Mouse (Mus musculus): ENCODE data around the gene Ptprg. TPM values are rescaled to one million over a fixed set of nuclear protein-coding genes. Genes with fewer than 3 reads are reported as not detected.

Gene Ptprg
- polyA plus RNA-seq, 1 experiment from 2014 or later = 30.1 TPM

- peaks cover 3% of the 10 kb centered on the region; the same call in 1 of the 2 replicates for H3K4me1 ChIP-seq
- H3K9me3 ChIP-seq = no peaks in the 10 kb centered on the region
- WGBS = 47% methylated on average over 8 of the region's 8 CpGs
- no peaks in the 10 kb centered on the region for H3K27me3 ChIP-seq
- no peak overlapping the region for H3K4me2 ChIP-seq (replicated peaks)
- no peak overlapping the region for H3K27ac ChIP-seq (replicated peaks)
- H3K36me3 ChIP-seq = no peaks in the 10 kb centered on the region
- ATAC-seq (replicated peaks) = no peak
- no peak overlapping the region for H3K4me3 ChIP-seq
- H3K9ac ChIP-seq (replicated peaks) = no peak overlapping the region
These were observed 590.7 kb downstream of the Ptprg start for GRCm38 (mm10) chr14:12143941-12144485.

GRCm38 (mm10) chr14:12145919-12146318, 592.6 kb downstream of the Ptprg start:
- H3K9ac ChIP-seq (replicated peaks) = no peak overlapping the region
- WGBS = 90% methylated on average over 3 of the region's 3 CpGs
- H3K36me3 ChIP-seq = no peaks in the 10 kb centered on the region
- no peaks in the 10 kb centered on the region for H3K27me3 ChIP-seq
- no peak overlapping the region for H3K27ac ChIP-seq (replicated peaks)
- H3K4me1 ChIP-seq = no peaks in the 10 kb centered on the region
- H3K4me3 ChIP-seq = no peak overlapping the region
- no peaks in the 10 kb centered on the region for H3K9me3 ChIP-seq
- H3K4me2 ChIP-seq (replicated peaks) = no peak overlapping the region
- ATAC-seq (replicated peaks) = no peak; the same call in 1 of the 2 replicates

DNA sequence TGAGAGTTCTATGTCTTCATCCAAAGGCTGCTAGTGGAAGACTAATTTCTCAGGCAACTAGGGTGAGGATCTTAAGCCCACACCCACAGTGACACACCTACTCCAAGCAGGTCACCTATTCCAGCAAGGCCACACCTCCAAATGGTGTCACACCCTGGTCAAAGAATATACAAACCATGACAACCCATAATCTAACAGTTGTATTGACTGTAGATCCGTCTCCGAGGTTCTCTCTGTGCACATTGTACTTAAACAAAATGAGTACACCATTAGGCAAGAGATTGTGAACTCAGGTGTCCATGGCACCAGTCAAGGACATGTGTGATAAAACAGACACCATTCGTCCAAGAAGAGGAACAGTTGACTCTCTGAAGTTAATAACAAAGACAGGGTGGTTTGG, 596.2 kb downstream of the Ptprg start:
- Histone ChIP-seq H3K9ac (replicated peaks) (no peak overlapping the region), H3K27me3 (no peaks in the 10 kb centered on the region), H3K4me1 (no peaks in the 10 kb centered on the region), H3K36me3 (no peaks in the 10 kb centered on the region), H3K27ac (replicated peaks) (no peak overlapping the region), H3K4me3 (no peak overlapping the region), H3K4me2 (replicated peaks) (no peak overlapping the region), H3K9me3 (no peaks in the 10 kb centered on the region)
- no peak for ATAC-seq (replicated peaks)
- 83% methylated on average over 3 of the region's 3 CpGs for WGBS

- Histone ChIP-seq H3K9me3 (no peaks in the 10 kb centered on the region), H3K4me3 (no peak overlapping the region), H3K4me2 (replicated peaks) (no peak overlapping the region), H3K27me3 (no peaks in the 10 kb centered on the region), H3K27ac (replicated peaks) (no peak overlapping the region), H3K4me1 (peaks cover 2% of the 10 kb centered on the region; the same call in 1 of the 2 replicates), H3K36me3 (no peaks in the 10 kb centered on the region), H3K9ac (replicated peaks) (no peak overlapping the region)
- ATAC-seq (replicated peaks) = peak; percentile 92
- WGBS = 36% methylated on average over 3 of the region's 3 CpGs
These were observed 598.6 kb downstream of the Ptprg start for GRCm38 (mm10) chr14:12151927-12152326.

GRCm38 (mm10) chr14:12152748-12153147, 599.4 kb downstream of the Ptprg start:
- H3K36me3 ChIP-seq = no peaks in the 10 kb centered on the region
- H3K27ac ChIP-seq (replicated peaks) = no peak overlapping the region
- H3K9me3 ChIP-seq = no peaks in the 10 kb centered on the region
- no peaks in the 10 kb centered on the region for H3K27me3 ChIP-seq
- H3K4me1 ChIP-seq = peaks cover 2% of the 10 kb centered on the region; the same call in 1 of the 2 replicates
- WGBS = 90% methylated on average over 6 of the region's 6 CpGs
- H3K4me3 ChIP-seq = no peak overlapping the region
- H3K9ac ChIP-seq (replicated peaks) = no peak overlapping the region
- no peak overlapping the region for H3K4me2 ChIP-seq (replicated peaks)
- ATAC-seq (replicated peaks) = 0 out of 2 replicates have a peak, but pooled peaks have one; percentile 5

GRCm38 (mm10) chr14:12153599-12153998, 600.3 kb downstream of the Ptprg start:
- Histone ChIP-seq H3K4me2 (replicated peaks) (no peak overlapping the region), H3K4me3 (no peak overlapping the region), H3K27me3 (no peaks in the 10 kb centered on the region), H3K4me1 (peaks cover 2% of the 10 kb centered on the region; the same call in 1 of the 2 replicates), H3K9ac (replicated peaks) (no peak overlapping the region), H3K36me3 (no peaks in the 10 kb centered on the region), H3K27ac (replicated peaks) (no peak overlapping the region), H3K9me3 (no peaks in the 10 kb centered on the region)
- WGBS = 78% methylated on average over 13 of the region's 13 CpGs
- ATAC-seq (replicated peaks) = no peak; the same call in 1 of the 2 replicates

DNA sequence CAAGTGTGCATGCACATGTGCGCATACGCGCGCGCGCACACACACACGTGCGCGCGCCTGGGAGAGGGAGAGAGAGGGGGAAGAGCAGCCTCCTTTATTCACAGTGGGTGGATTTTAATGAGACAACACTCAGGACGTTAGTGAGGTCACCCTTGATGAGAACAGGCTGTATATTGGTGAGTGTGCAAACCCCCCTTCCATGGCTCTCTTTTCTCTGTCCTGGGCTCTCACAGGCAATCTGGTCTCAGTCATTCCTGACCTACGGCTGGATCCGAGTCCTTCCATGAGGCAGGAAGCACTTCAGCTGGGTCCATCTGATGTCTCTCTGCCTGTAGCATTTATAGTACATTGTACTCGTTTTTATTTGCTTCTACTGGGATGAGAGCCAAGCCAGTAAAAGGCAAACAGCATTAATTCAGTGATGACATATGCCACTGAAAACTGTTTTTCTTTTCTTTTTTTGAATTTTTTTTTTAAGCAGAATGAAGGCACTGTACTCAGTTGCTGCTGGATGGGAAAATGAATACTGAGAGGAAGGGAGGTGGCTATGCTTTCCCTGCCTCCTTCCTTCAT, 608.5 kb downstream of the Ptprg start:
- no peak overlapping the region for H3K4me3 ChIP-seq
- H3K9ac ChIP-seq (replicated peaks) = no peak overlapping the region
- WGBS = 71% methylated on average over 14 of the region's 14 CpGs
- peak overlapping the region; percentile 53 for H3K27ac ChIP-seq (replicated peaks)
- no peaks in the 10 kb centered on the region for H3K36me3 ChIP-seq
- ATAC-seq (replicated peaks) = peak; percentile 67
- no peaks in the 10 kb centered on the region for H3K9me3 ChIP-seq
- no peaks in the 10 kb centered on the region for H3K27me3 ChIP-seq
- peaks cover 19% of the 10 kb centered on the region for H3K4me1 ChIP-seq
- H3K4me2 ChIP-seq (replicated peaks) = no peak overlapping the region

- Histone ChIP-seq H3K9ac (replicated peaks) (no peak overlapping the region), H3K9me3 (no peaks in the 10 kb centered on the region), H3K27me3 (no peaks in the 10 kb centered on the region), H3K36me3 (no peaks in the 10 kb centered on the region), H3K4me3 (no peak overlapping the region), H3K27ac (replicated peaks) (peak overlapping the region; percentile 53), H3K4me2 (replicated peaks) (no peak overlapping the region), H3K4me1 (peaks cover 19% of the 10 kb centered on the region)
- peak; percentile 49 for ATAC-seq (replicated peaks)
- 50% methylated on average over 5 of the region's 5 CpGs for WGBS
These were observed 609.1 kb downstream of the Ptprg start for GRCm38 (mm10) chr14:12162331-12162854.

- 50% methylated on average over 4 of the region's 4 CpGs for WGBS
These were observed 609.9 kb downstream of the Ptprg start for GRCm38 (mm10) chr14:12163196-12163595.

DNA sequence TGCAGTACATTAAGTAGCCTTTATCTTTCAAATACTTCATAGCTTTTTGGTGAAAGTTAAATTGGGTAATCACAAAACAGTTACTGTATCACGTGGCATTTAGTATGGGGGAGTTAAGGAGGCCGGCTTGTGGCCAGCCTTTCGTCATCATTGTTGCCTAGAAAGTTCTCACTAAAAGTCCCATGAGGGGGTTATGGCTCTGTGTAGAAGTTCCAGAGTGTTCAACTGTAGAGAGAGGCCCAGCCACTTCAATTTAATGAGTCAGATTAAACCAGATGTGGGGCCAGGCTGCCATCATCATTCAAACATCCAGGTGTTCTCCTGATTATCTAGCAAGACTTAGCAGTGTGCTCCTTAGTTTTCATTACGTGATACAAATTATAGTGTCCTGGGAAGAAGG, 613.9 kb downstream of the Ptprg start:
- Histone ChIP-seq H3K4me2 (replicated peaks) (no peak overlapping the region), H3K4me3 (no peak overlapping the region), H3K9ac (replicated peaks) (no peak overlapping the region), H3K9me3 (no peaks in the 10 kb centered on the region), H3K27ac (replicated peaks) (no peak overlapping the region), H3K4me1 (peaks cover 12% of the 10 kb centered on the region), H3K36me3 (no peaks in the 10 kb centered on the region), H3K27me3 (no peaks in the 10 kb centered on the region)
- 62% methylated on average over 4 of the region's 4 CpGs for WGBS
- ATAC-seq (replicated peaks) = no peak

More at GRCm38 (mm10) chr14:12163196-12163595, 609.9 kb downstream of the Ptprg start:
- Histone ChIP-seq H3K4me2 (replicated peaks) (no peak overlapping the region), H3K27me3 (no peaks in the 10 kb centered on the region), H3K4me1 (peaks cover 19% of the 10 kb centered on the region), H3K9me3 (no peaks in the 10 kb centered on the region), H3K9ac (replicated peaks) (no peak overlapping the region), H3K36me3 (no peaks in the 10 kb centered on the region), H3K4me3 (no peak overlapping the region), H3K27ac (replicated peaks) (no peak overlapping the region)
- no peak for ATAC-seq (replicated peaks)

- no peaks in the 10 kb centered on the region for H3K36me3 ChIP-seq
- no peak overlapping the region for H3K4me3 ChIP-seq
- H3K27ac ChIP-seq (replicated peaks) = no peak overlapping the region
- H3K4me2 ChIP-seq (replicated peaks) = no peak overlapping the region
- H3K27me3 ChIP-seq = no peaks in the 10 kb centered on the region
- H3K9me3 ChIP-seq = no peaks in the 10 kb centered on the region
- H3K9ac ChIP-seq (replicated peaks) = no peak overlapping the region
- 66% methylated on average over 8 of the region's 8 CpGs for WGBS
- H3K4me1 ChIP-seq = peaks cover 7% of the 10 kb centered on the region
- ATAC-seq (replicated peaks) = no peak
These were observed 614.3 kb downstream of the Ptprg start for GRCm38 (mm10) chr14:12167651-12168050.

DNA sequence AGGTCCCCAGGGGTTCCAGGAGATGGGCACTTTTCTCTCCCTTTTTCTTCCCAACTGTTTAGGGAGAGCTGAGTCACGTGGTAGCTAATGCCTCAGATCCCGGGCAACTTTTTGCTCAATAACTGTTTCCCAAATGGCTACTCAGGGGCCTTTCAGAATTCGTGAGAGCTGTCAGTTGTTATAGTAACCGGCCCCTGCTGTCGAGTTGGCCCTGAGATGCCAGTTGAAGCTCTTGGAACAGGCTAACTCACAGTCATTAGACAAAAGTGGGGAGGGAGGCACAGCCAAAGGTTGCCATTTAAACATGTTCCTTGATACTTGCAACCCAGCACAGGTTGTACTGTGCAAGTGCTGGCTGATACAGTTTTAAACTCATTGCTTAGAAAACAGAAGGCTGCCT, 624.1 kb downstream of the Ptprg start:
- H3K4me3 ChIP-seq = no peak overlapping the region
- 0 out of 2 replicates have a peak overlapping the region, but pooled peaks have one; percentile 0 for H3K4me2 ChIP-seq (replicated peaks)
- no peaks in the 10 kb centered on the region for H3K27me3 ChIP-seq
- peak; percentile 83 for ATAC-seq (replicated peaks)
- WGBS = 4% methylated on average over 5 of the region's 5 CpGs
- peaks cover 23% of the 10 kb centered on the region for H3K4me1 ChIP-seq
- peak overlapping the region; percentile 55 for H3K27ac ChIP-seq (replicated peaks)
- no peak overlapping the region for H3K9ac ChIP-seq (replicated peaks)
- H3K9me3 ChIP-seq = no peaks in the 10 kb centered on the region
- H3K36me3 ChIP-seq = no peaks in the 10 kb centered on the region
